ENCODE assay signal across 8 mouse cellular contexts in the genomic region with DNA sequence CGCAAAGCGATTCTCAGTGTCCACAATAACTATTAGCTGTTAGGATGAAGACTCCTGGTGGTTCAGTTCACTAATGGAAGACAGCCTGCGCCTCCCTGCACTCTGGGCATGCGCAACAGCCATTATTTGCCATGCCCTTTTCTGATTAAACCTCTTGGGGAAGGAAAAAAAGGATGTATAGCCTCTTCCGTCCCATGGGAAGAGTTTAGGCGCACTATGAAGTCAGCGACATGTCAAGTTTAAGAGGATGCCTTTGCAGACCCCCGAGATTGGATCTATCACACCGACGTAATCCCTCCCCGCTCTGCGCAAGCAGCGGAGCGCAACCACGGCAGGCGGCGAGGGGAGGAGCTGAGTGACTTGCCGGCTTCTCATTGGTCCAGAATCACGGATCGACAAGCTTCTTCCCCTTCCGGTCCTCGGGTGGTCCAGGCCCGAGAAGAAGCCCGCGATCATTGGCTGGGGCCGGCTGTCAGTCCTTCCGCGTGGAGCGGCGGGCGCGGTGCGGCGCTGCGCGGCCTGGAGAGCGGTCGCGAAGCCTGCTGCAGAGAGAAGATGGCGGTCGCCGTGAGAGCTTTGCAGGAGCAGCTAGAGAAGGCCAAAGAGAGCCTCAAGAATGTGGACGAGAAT. TPM values are rescaled to one million over a fixed set of nuclear protein-coding genes. Genes with fewer than 3 reads are reported as not detected.
DNase-seq lines count a peak whose midpoint lies in the region; ATAC-seq and TF ChIP-seq lines count a peak whose summit lies in the region.

Gene Pnn, plus strand, starts transcription at position 437 of the 630 bp plus-strand sequence.

- H3K36me3 ChIP-seq in hindbrain, postnatal 0 days (ENCODE audit: insufficient read depth, low read length) = peaks cover 21% of the 10 kb centered on the region; the same call in 1 of the 2 replicates

- H3K27me3 ChIP-seq in hindbrain, postnatal 0 days (ENCODE audit: insufficient read depth, low read length) = no peaks in the 10 kb centered on the region

- peak within 1 kb of the TSS; percentile 99 for H3K9ac ChIP-seq in hindbrain, postnatal 0 days (replicated peaks; ENCODE audit: low read length)

- intact Hi-C loops in gastrocnemius, adult 2 months (cut with DNase I) = loop anchor here (2.0 kb wide), 2 partner anchors 64 to 152 kb away; partner anchors contain the start of gene Fbxo33
- intact Hi-C loops in left cerebral cortex, adult 2 months (cut with DNase I) = loop anchor here (1.0 to 2.0 kb wide), 2 partner anchors 54 to 152 kb away; partner anchors contain the start of genes Fbxo33 and Sec23a

- H3K9me3 ChIP-seq in hindbrain, postnatal 0 days (ENCODE audit: low read length) = no peaks in the 10 kb centered on the region

- H3K4me1 ChIP-seq in hindbrain, postnatal 0 days (ENCODE audit: insufficient read depth, low read length) = no peaks in the 10 kb centered on the region

- H3K4me2 ChIP-seq in hindbrain, postnatal 0 days (ENCODE audit: low read depth, low read length) = peak within 1 kb of the TSS; percentile 68

- TF ChIP-seq CTCF in gastrocnemius, adult 2 months (IDR thresholded peaks at IDR 0.05) = peak; percentile 43
- peak; percentile 49 for TF ChIP-seq CTCF in hindbrain, postnatal 0 days (IDR thresholded peaks at IDR 0.05; ENCODE audit: low read depth)
- TF ChIP-seq CTCF in left cerebral cortex, adult 2 months (IDR thresholded peaks at IDR 0.05) = peak; percentile 42

- peak; percentile 99 for DNase-seq in ZHBTc4 (ENCODE audit: low read depth, low spot score)
- peak; percentile 98 for DNase-seq in gastrocnemius, adult 2 months
- DNase-seq in hindbrain, postnatal 0 days (ENCODE audit: low spot score) = peak; percentile 98
- peak; percentile 97 for DNase-seq in left cerebral cortex, adult 2 months (ENCODE audit: extremely low spot score in 1 of 2, low spot score in 2 of 2)
- DNase-seq in right cerebral cortex, adult 2 months (ENCODE audit: low spot score in 2 of 2) = peak; percentile 97 to 98
- DNase-seq in urinary bladder, postnatal 14 days (ENCODE audit: low spot score) = peak; percentile 97

- H3K4me3 ChIP-seq in gastrocnemius, adult 2 months = peak within 1 kb of the TSS; percentile 94
- peak within 1 kb of the TSS; percentile 97 for H3K4me3 ChIP-seq in hindbrain, postnatal 0 days (ENCODE audit: low read length)
- H3K4me3 ChIP-seq in left cerebral cortex, adult 2 months = peak within 1 kb of the TSS; percentile 99

- WGBS in hindbrain, postnatal 0 days = under 1% methylated on average over 43 of the region's 43 CpGs

- ATAC-seq in common myeloid progenitor, adult 5-6 weeks (replicated peaks; ENCODE audit: low read depth, poor library complexity, severe bottlenecking) = peak; percentile 99
- ATAC-seq in hindbrain, postnatal 0 days = peak; percentile 100
- peak; percentile 99 for ATAC-seq in megakaryocyte, adult 5-6 weeks (ENCODE audit: poor library complexity, severe bottlenecking)

- H3K27ac ChIP-seq in gastrocnemius, adult 2 months = peak within 1 kb of the TSS; percentile 96
- peak within 1 kb of the TSS; percentile 90 for H3K27ac ChIP-seq in hindbrain, postnatal 0 days
- H3K27ac ChIP-seq in left cerebral cortex, adult 2 months = peak within 1 kb of the TSS; percentile 99

RNA-seq across cellular contexts. Expression of gene Pnn, which starts in this region (rescaled TPM):
- 134 and 140 TPM in 2 replicates for total RNA-seq in common myeloid progenitor, adult 5-6 weeks (2017)
- 10 to 100 TPM; 18.2 to 22.5 TPM for total RNA-seq in gastrocnemius, adult 2 months (2021)
- 11.9 and 13.6 TPM in 2 replicates for total RNA-seq in hindbrain, postnatal 0 days (2014; rRNA removed)
- polyA plus RNA-seq in hindbrain, postnatal 0 days (2015; fragmentation: Nextera tagmentation; extraction: Ambion mirVana) = 82.3 and 93.9 TPM in 2 replicates
- total RNA-seq in left cerebral cortex, adult 2 months (2021) = 10 to 100 TPM; 62.6 to 65.5 TPM
- total RNA-seq in megakaryocyte, adult 5-6 weeks (2015) = 45.4 and 47.7 TPM in 2 replicates
- 67.4 and 83.2 TPM in 2 replicates for total RNA-seq in megakaryocyte, adult 5-6 weeks (2017)

Comparison
In these comparisons a context has a peak if more than half of its experiments do, and no peak if none do; other contexts are left out.
1. Peak in every context shown above with its lines: DNase-seq, ATAC-seq, H3K4me3 ChIP-seq and H3K27ac ChIP-seq.